Mouse (Mus musculus): ENCODE measurements around the gene Ctsw. TPM values are rescaled to one million over a fixed set of nuclear protein-coding genes. Genes with fewer than 3 reads are reported as not detected.

Ctsw gene
- polyA plus RNA-seq, 1 experiment from 2014 or later, result 2.1 TPM

- WGBS, result 93% methylated on average over 7 of the region's 8 CpGs
- H3K36me3 ChIP-seq (ENCODE audit: insufficient read depth, low read length), result peaks cover 29% of the 10 kb centered on the region
- no peak overlapping the region for H3K4me3 ChIP-seq (ENCODE audit: low read length)
- peaks cover 14% of the 10 kb centered on the region for H3K4me1 ChIP-seq (ENCODE audit: insufficient read depth, low read length)
- H3K27me3 ChIP-seq (ENCODE audit: insufficient read depth, low read length), result no peaks in the 10 kb centered on the region
- no peaks in the 10 kb centered on the region for H3K9me3 ChIP-seq (ENCODE audit: low read length)
- ATAC-seq (ENCODE audit: low FRiP score, low TSS enrichment), result no peak
- no peak overlapping the region for H3K4me2 ChIP-seq (replicated peaks; ENCODE audit: low read depth, low read length)
- no peak overlapping the region for H3K9ac ChIP-seq (replicated peaks; ENCODE audit: low read length)
- no peak overlapping the region for H3K27ac ChIP-seq (ENCODE audit: low read length)
Observed at GRCm38 (mm10) chr19:5418750-5419466, 49.4 kb downstream of the Ctsw start.

Other genes with a start within 250 kb of the Ctsw start
- gene Pacs1, start 195.4 kb downstream of the Ctsw start, polyA plus RNA-seq (2015; fragmentation: Nextera tagmentation; extraction: Ambion mirVana), result 23.8 and 27.7 TPM in 2 replicates
- 344 and 387 TPM in 2 replicates for gene Sf3b2, start 173.1 kb downstream of the Ctsw start, polyA plus RNA-seq (2015; fragmentation: Nextera tagmentation; extraction: Ambion mirVana)
- 3.2 and 4.2 TPM in 2 replicates for gene Gal3st3, start 170.2 kb downstream of the Ctsw start, polyA plus RNA-seq (2015; fragmentation: Nextera tagmentation; extraction: Ambion mirVana)
- gene Catsper1, start 132.8 kb downstream of the Ctsw start, polyA plus RNA-seq (2015; fragmentation: Nextera tagmentation; extraction: Ambion mirVana), result not detected in 2 replicates
- gene Cst6, start 118.9 kb downstream of the Ctsw start, polyA plus RNA-seq (2015; fragmentation: Nextera tagmentation; extraction: Ambion mirVana), result 0.58 TPM in 1 of 2 replicates, not detected in the other
- gene Eif1ad, start 101.8 kb downstream of the Ctsw start, polyA plus RNA-seq (2015; fragmentation: Nextera tagmentation; extraction: Ambion mirVana), result 61.7 and 62.2 TPM in 2 replicates
- gene Banf1, start 101.3 kb downstream of the Ctsw start, polyA plus RNA-seq (2015; fragmentation: Nextera tagmentation; extraction: Ambion mirVana), result 453 and 487 TPM in 2 replicates
- gene Sart1, start 79.8 kb downstream of the Ctsw start, polyA plus RNA-seq (2015; fragmentation: Nextera tagmentation; extraction: Ambion mirVana), result 75.3 and 92.2 TPM in 2 replicates
- 0.41 TPM in 1 of 2 replicates, not detected in the other for gene Tsga10ip, start 66.0 kb downstream of the Ctsw start, polyA plus RNA-seq (2015; fragmentation: Nextera tagmentation; extraction: Ambion mirVana)
- 226 and 236 TPM in 2 replicates for gene Drap1, start 43.5 kb downstream of the Ctsw start, polyA plus RNA-seq (2015; fragmentation: Nextera tagmentation; extraction: Ambion mirVana)
- gene AI837181, start 43.4 kb downstream of the Ctsw start, polyA plus RNA-seq (2015; fragmentation: Nextera tagmentation; extraction: Ambion mirVana), result 24.0 and 50.8 TPM in 2 replicates
- gene Fosl1, start 21.0 kb downstream of the Ctsw start, polyA plus RNA-seq (2015; fragmentation: Nextera tagmentation; extraction: Ambion mirVana), result 0.54 TPM in 1 of 2 replicates, not detected in the other
- 7.8 and 8.6 TPM in 2 replicates for gene Ccdc85b, start 10.6 kb downstream of the Ctsw start, polyA plus RNA-seq (2015; fragmentation: Nextera tagmentation; extraction: Ambion mirVana)
- gene Fibp, start 7.9 kb downstream of the Ctsw start, polyA plus RNA-seq (2015; fragmentation: Nextera tagmentation; extraction: Ambion mirVana), result 129 and 138 TPM in 2 replicates
- 197 and 208 TPM in 2 replicates for gene Efemp2, start 5.4 kb upstream of the Ctsw start, polyA plus RNA-seq (2015; fragmentation: Nextera tagmentation; extraction: Ambion mirVana)
- gene Mus81, start 19.9 kb upstream of the Ctsw start, polyA plus RNA-seq (2015; fragmentation: Nextera tagmentation; extraction: Ambion mirVana), result 44.2 and 50.5 TPM in 2 replicates
- 2,772 and 2,914 TPM in 2 replicates for gene Cfl1, start 21.9 kb upstream of the Ctsw start, polyA plus RNA-seq (2015; fragmentation: Nextera tagmentation; extraction: Ambion mirVana)
- gene 1700020D05Rik, start 35.3 kb upstream of the Ctsw start, polyA plus RNA-seq (2015; fragmentation: Nextera tagmentation; extraction: Ambion mirVana), result not detected in 2 replicates
- gene Snx32, start 42.0 kb upstream of the Ctsw start, polyA plus RNA-seq (2015; fragmentation: Nextera tagmentation; extraction: Ambion mirVana), result 9.9 and 10.6 TPM in 2 replicates
- gene Ovol1, start 92.1 kb upstream of the Ctsw start, polyA plus RNA-seq (2015; fragmentation: Nextera tagmentation; extraction: Ambion mirVana), result 17.2 and 18.9 TPM in 2 replicates
- 10.9 and 11.5 TPM in 2 replicates for gene Ap5b1, start 99.5 kb upstream of the Ctsw start, polyA plus RNA-seq (2015; fragmentation: Nextera tagmentation; extraction: Ambion mirVana)
- 133 and 146 TPM in 2 replicates for gene Rnaseh2c, start 133.4 kb upstream of the Ctsw start, polyA plus RNA-seq (2015; fragmentation: Nextera tagmentation; extraction: Ambion mirVana)
- 56.1 and 57.4 TPM in 2 replicates for gene Kat5, start 141.7 kb upstream of the Ctsw start, polyA plus RNA-seq (2015; fragmentation: Nextera tagmentation; extraction: Ambion mirVana)
- gene Rela, start 169.0 kb upstream of the Ctsw start, polyA plus RNA-seq (2015; fragmentation: Nextera tagmentation; extraction: Ambion mirVana), result 56.9 and 58.3 TPM in 2 replicates
- gene Sipa1, start 195.2 kb upstream of the Ctsw start, polyA plus RNA-seq (2015; fragmentation: Nextera tagmentation; extraction: Ambion mirVana), result 37.1 and 39.6 TPM in 2 replicates
- gene Map3k11, start 220.2 kb upstream of the Ctsw start, polyA plus RNA-seq (2015; fragmentation: Nextera tagmentation; extraction: Ambion mirVana), result 41.5 and 43.8 TPM in 2 replicates
- 27.0 and 28.1 TPM in 2 replicates for gene Pcnx3, start 220.4 kb upstream of the Ctsw start, polyA plus RNA-seq (2015; fragmentation: Nextera tagmentation; extraction: Ambion mirVana)
- gene Kcnk7, start 235.9 kb upstream of the Ctsw start, polyA plus RNA-seq (2015; fragmentation: Nextera tagmentation; extraction: Ambion mirVana), result 0.15 and 0.23 TPM in 2 replicates